Mouse (Mus musculus) E14TG2a.4 (cell line): ENCODE measurements around the gene H2afv.
"Not testable (repeated sequence)": the region's sequence is repeated elsewhere in the genome, so short reads cannot be mapped to it uniquely, and the experiment has no call there.

Source experiments
- H3K27me3 ChIP-seq: 2 replicates; pipeline ENCODE4 v1.6.1; 2014; ENCODE audit warnings: low read length, control low read depth; ENCODE audit not compliant: insufficient read depth
- H3K36me3 ChIP-seq: 2 replicates; pipeline ENCODE4 v1.6.1; 2014; ENCODE audit warnings: low read length, control low read depth; ENCODE audit not compliant: insufficient read depth
- H3K4me1 ChIP-seq: replicated peaks from 2 replicates; pipeline ENCODE4 v1.6.1; 2014; ENCODE audit warnings: low read depth, low read length, control low read depth
- H3K4me3 ChIP-seq: replicated peaks from 2 replicates; pipeline ENCODE4 v1.5.1; 2014; ENCODE audit warnings: mild to moderate bottlenecking, low read length
- H3K9me3 ChIP-seq: 2 replicates; pipeline ENCODE4 v1.6.1; 2014; ENCODE audit warnings: low read length, control low read depth
- CTCF ChIP-seq: conservative IDR thresholded peaks from 2 replicates; pipeline ENCODE4 v1.5.1; 2014; ENCODE audit warnings: low read length
- NANOG ChIP-seq: IDR thresholded peaks from 2 replicates; pipeline ENCODE4 v1.6.1; 2014; ENCODE audit warnings: borderline replicate concordance, low read length, mixed read lengths
- POU5F1 ChIP-seq: IDR thresholded peaks from 2 replicates; pipeline ENCODE4 v1.6.1; 2014; ENCODE audit warnings: low read length, borderline replicate concordance

Gene H2afv

GRCm38 (mm10) chr11:6430186-6430585, 14.1 kb downstream of the H2afv start:
- TF ChIP-seq NANOG = no peak
- TF ChIP-seq CTCF = no peak
- no peak for TF ChIP-seq POU5F1
- no peak overlapping the region for H3K4me3 ChIP-seq
- peaks cover 23% of the 10 kb centered on the region for H3K4me1 ChIP-seq
- H3K9me3 ChIP-seq = no peaks in the 10 kb centered on the region
- H3K36me3 ChIP-seq = peaks cover 96% of the 10 kb centered on the region
- H3K27me3 ChIP-seq = no peaks in the 10 kb centered on the region

GRCm38 (mm10) chr11:6420722-6421350, 23.4 kb downstream of the H2afv start:
- H3K27me3 ChIP-seq = no peaks in the 10 kb centered on the region
- H3K4me1 ChIP-seq = peaks cover 54% of the 10 kb centered on the region
- H3K4me3 ChIP-seq = no peak overlapping the region
- no peak for TF ChIP-seq CTCF
- no peak for TF ChIP-seq NANOG
- no peak for TF ChIP-seq POU5F1
- no peaks in the 10 kb centered on the region for H3K9me3 ChIP-seq
- peaks cover 81% of the 10 kb centered on the region for H3K36me3 ChIP-seq

GRCm38 (mm10) chr11:6420283-6420703, 23.9 kb downstream of the H2afv start:
- TF ChIP-seq NANOG (no peak), POU5F1 (no peak), CTCF (no peak)
- peaks cover 52% of the 10 kb centered on the region for H3K4me1 ChIP-seq
- H3K4me3 ChIP-seq = no peak overlapping the region
- H3K36me3 ChIP-seq = peaks cover 77% of the 10 kb centered on the region
- H3K27me3 ChIP-seq = no peaks in the 10 kb centered on the region
- H3K9me3 ChIP-seq = no peaks in the 10 kb centered on the region

- H3K36me3 ChIP-seq = peaks cover 69% of the 10 kb centered on the region
- not testable (repeated sequence) for H3K4me3 ChIP-seq, H3K27me3 ChIP-seq, H3K9me3 ChIP-seq
- H3K4me1 ChIP-seq = peaks cover 53% of the 10 kb centered on the region
These were observed 25.1 kb downstream of the H2afv start for GRCm38 (mm10) chr11:6419156-6419555.

GRCm38 (mm10) chr11:6418751-6419150, 25.5 kb downstream of the H2afv start:
- Histone ChIP-seq H3K4me1 (peaks cover 54% of the 10 kb centered on the region), H3K4me3 (peak overlapping the region; percentile 98), H3K27me3 (no peaks in the 10 kb centered on the region), H3K9me3 (no peaks in the 10 kb centered on the region), H3K36me3 (peaks cover 66% of the 10 kb centered on the region)
- TF ChIP-seq POU5F1 (no peak), NANOG (no peak), CTCF (no peak)

GRCm38 (mm10) chr11:6417490-6417889, 26.8 kb downstream of the H2afv start:
- H3K4me1 ChIP-seq = peaks cover 53% of the 10 kb centered on the region
- H3K4me3 ChIP-seq = peak overlapping the region; percentile 98
- no peak for TF ChIP-seq POU5F1
- TF ChIP-seq CTCF = no peak
- TF ChIP-seq NANOG = no peak
- H3K9me3 ChIP-seq = no peaks in the 10 kb centered on the region
- peaks cover 53% of the 10 kb centered on the region for H3K36me3 ChIP-seq
- no peaks in the 10 kb centered on the region for H3K27me3 ChIP-seq

- Histone ChIP-seq H3K4me1 (peaks cover 57% of the 10 kb centered on the region), H3K4me3 (peak overlapping the region; percentile 98), H3K9me3 (no peaks in the 10 kb centered on the region), H3K36me3 (peaks cover 49% of the 10 kb centered on the region), H3K27me3 (no peaks in the 10 kb centered on the region)
- TF ChIP-seq NANOG (no peak), POU5F1 (no peak), CTCF (no peak)
These were observed 27.2 kb downstream of the H2afv start for GRCm38 (mm10) chr11:6417069-6417468.

GRCm38 (mm10) chr11:6416405-6417034, 27.7 kb downstream of the H2afv start:
- Histone ChIP-seq H3K36me3 (peaks cover 49% of the 10 kb centered on the region), H3K4me3 (peak overlapping the region; percentile 98), H3K9me3 (no peaks in the 10 kb centered on the region), H3K4me1 (peaks cover 63% of the 10 kb centered on the region), H3K27me3 (no peaks in the 10 kb centered on the region)
- TF ChIP-seq POU5F1 (no peak), CTCF (no peak), NANOG (peak; percentile 18; the same call in 1 of the 2 replicates)
